Mouse (Mus musculus) stomach, postnatal 0 days (tissue): Measurements from ENCODE around the gene Tldc2.

Experiments used
- CTCF ChIP-seq: IDR thresholded peaks from 2 replicates; pipeline ENCODE4 v1.5.1; 2016; ENCODE audit warnings: antibody characterized with exemption, low read depth, mild to moderate bottlenecking, moderate library complexity
- EP300 ChIP-seq: optimal IDR thresholded peaks from 2 replicates; pipeline ENCODE3; 2016; ENCODE audit warnings: antibody characterized with exemption

DNA sequence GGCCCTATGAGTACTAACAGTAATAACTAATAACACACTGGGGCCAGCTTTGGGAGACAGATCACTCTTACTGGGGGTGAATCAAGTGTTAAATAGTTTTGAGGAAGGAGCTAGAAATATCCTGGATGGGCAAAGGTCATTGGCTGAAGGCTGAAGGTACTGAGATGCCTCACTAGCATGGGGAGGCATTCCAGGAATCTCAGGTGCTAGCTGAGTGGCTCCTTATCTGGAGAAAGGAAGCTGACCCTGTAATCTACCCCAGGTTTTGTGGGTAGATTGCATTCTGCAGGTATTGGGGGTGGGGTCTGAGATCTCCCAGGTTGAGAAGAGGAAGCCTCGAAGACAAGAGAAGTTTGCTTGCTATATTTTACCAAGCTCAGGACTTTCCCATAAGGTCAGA is 58.3 kb downstream of the Tldc2 start:
- TF ChIP-seq CTCF, result no peak
- no peak for TF ChIP-seq EP300
